Mouse (Mus musculus): ENCODE data around the gene Tbc1d25.

Gene Tbc1d25

DNA sequence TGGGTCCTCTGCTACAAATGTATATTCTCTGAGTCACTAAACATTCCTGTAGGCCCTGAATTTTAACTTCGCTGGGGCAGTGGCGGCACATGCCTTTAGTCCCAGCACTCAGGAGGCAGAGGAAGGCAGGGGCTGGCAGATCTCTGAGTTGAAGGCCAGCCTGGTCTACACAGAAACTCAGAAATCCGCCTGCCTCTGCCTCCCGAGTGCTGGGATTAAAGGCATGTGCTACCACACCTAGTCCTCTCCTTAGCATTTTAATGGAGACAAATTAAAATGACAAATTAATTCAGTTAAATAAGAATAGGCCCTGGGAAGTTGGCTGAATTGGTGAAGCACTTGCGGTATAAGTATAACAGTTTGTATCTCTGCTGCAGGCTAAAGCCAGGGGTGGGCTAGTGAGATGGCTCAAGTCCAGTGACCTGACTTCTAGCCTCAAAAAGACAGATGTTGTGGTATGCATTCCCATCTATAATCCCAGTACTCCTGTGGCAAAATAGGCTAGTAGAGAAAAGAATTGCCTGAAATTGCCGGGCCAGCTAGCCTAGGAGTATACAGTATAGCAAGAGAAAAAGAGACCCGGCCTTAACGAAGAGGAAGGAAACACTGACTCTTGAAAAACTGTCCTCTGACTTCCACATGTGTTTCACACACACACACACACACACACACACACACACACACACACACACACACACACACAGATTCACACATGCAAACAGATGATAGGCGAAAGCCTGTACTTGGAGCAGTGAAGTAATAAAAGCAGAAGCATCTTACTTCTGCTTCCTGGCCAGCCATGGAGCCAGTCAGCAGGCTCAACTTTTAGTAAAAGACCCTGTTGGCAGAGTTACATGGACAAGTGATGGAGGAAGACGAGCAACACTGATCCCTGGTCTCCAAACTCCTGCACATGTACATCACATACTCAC, 8.0 kb downstream of the Tbc1d25 start:
- H3K4me3 ChIP-seq (replicated peaks; ENCODE audit: low read length): no peak overlapping the region
- TF ChIP-seq NANOG (IDR thresholded peaks at IDR 0.05; ENCODE audit: borderline replicate concordance, low read length): 0 out of 2 replicates have a peak, but pooled peaks have one; percentile 31
- 0 out of 2 replicates have a peak, but pooled peaks have one; percentile 22 for TF ChIP-seq POU5F1 (IDR thresholded peaks at IDR 0.05; ENCODE audit: borderline replicate concordance, low read length)
- TF ChIP-seq CTCF (conservative IDR thresholded peaks at IDR 0.05; ENCODE audit: low read length): no peak
- peaks cover 61% of the 10 kb centered on the region for H3K36me3 ChIP-seq (ENCODE audit: insufficient read depth, low read length)
- H3K27me3 ChIP-seq (ENCODE audit: insufficient read depth, low read length): no peaks in the 10 kb centered on the region
- H3K4me1 ChIP-seq (replicated peaks; ENCODE audit: low read depth, low read length): peaks cover 57% of the 10 kb centered on the region
- no peaks in the 10 kb centered on the region for H3K9me3 ChIP-seq (ENCODE audit: low read length)

DNA sequence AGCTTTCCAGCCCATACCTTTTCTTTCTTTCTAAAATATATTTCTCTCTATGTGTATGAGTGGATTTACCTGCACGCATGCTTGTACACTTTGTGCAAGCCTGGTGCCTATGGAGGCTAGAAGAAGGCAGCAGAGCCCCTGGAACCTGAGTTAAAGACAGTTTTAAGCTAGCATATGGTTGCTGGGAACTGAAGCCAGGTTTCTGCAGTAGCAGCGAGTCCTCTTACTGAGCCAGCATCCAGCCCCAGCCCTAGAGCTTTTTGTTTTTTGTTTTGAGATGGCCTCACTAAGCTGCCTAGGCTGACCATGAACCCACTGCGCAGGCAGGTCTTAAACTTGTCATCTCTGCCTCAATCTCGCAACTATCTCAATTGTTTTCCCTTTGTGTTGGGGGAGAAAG, 11.5 kb downstream of the Tbc1d25 start:
- Histone ChIP-seq H3K27me3 (ENCODE audit: insufficient read depth, low read length) (no peaks in the 10 kb centered on the region), H3K9me3 (ENCODE audit: low read length) (no peaks in the 10 kb centered on the region), H3K4me1 (replicated peaks; ENCODE audit: low read depth, low read length) (peaks cover 50% of the 10 kb centered on the region), H3K36me3 (ENCODE audit: insufficient read depth, low read length) (peaks cover 44% of the 10 kb centered on the region), H3K4me3 (replicated peaks; ENCODE audit: low read length) (no peak overlapping the region)
- TF ChIP-seq POU5F1 (IDR thresholded peaks at IDR 0.05; ENCODE audit: borderline replicate concordance, low read length) (no peak), NANOG (IDR thresholded peaks at IDR 0.05; ENCODE audit: borderline replicate concordance, low read length) (no peak), CTCF (conservative IDR thresholded peaks at IDR 0.05; ENCODE audit: low read length) (no peak)

DNA sequence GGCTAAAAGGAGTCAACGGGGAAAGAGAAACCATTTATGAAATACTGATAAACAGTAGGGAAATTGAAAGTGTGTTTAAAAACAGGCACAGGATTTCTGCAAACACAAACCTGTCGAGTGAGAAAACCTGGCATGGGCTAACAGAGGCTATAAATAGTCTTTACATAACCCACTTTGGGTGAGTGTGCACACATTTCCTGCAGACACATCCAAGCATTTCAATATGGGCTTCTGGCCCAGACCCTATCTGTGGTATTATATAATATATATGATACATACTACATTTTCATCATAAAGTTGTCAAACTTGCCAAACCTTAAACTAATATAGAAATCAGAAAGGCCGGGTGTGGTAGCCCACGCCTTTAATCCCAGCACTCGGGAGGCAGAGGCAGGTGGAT, 12.9 kb downstream of the Tbc1d25 start:
- peaks cover 38% of the 10 kb centered on the region for H3K4me1 ChIP-seq (replicated peaks; ENCODE audit: low read depth, low read length)
- no peaks in the 10 kb centered on the region for H3K27me3 ChIP-seq (ENCODE audit: insufficient read depth, low read length)
- H3K4me3 ChIP-seq (replicated peaks; ENCODE audit: low read length): no peak overlapping the region
- TF ChIP-seq POU5F1 (IDR thresholded peaks at IDR 0.05; ENCODE audit: borderline replicate concordance, low read length) (no peak), CTCF (conservative IDR thresholded peaks at IDR 0.05; ENCODE audit: low read length) (no peak), NANOG (IDR thresholded peaks at IDR 0.05; ENCODE audit: borderline replicate concordance, low read length) (no peak)
- no peaks in the 10 kb centered on the region for H3K9me3 ChIP-seq (ENCODE audit: low read length)
- H3K36me3 ChIP-seq (ENCODE audit: insufficient read depth, low read length): peaks cover 43% of the 10 kb centered on the region

DNA sequence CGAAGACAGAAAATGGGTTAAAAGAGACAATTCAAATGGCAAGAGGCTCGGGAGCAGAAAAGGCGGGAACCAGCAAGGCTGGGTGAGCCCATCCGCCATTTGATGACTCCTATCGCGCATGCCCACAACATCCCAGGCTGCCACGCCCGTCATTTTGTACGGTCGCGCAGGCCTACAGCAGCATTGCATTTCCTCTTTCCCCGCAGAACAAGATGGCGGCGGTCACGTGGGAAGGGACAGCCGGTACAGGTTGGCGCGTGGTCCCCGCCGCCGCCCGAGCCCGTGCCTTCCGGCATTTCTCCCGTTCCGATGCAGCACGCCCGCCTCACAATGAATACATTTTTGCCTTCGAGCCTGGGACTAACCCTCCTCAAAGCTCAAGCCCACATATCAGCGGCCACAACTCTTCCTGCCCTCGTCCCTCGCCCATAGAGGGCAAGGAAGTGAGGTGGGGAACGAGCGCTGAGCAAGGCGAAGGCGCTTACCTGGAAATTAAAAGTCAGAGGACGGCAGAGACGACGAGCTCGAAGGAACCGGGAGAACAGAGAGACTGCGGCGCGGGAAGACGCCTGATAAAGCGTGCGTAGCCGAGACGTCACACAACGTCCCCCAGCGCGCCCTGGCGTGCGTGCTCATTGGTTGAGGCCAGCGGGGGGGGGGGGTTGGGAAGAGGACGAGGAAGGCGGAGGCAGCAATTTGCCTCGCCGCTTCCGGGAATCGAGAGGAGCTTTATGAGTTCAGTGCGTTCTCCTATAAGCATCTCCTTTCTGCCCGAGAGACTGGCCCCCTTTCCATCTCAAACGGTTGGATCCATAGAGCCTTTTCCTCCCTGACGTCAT, 30.6 kb downstream of the Tbc1d25 start, which contains the start of gene Rbm3:
Gene Rbm3, minus strand, starts transcription at position 728 of the 839 bp plus-strand sequence.
- Histone ChIP-seq H3K9me3 (ENCODE audit: low read length) (no peaks in the 10 kb centered on the region), H3K27me3 (ENCODE audit: insufficient read depth, low read length) (no peaks in the 10 kb centered on the region), H3K4me1 (replicated peaks; ENCODE audit: low read depth, low read length) (peaks cover 25% of the 10 kb centered on the region), H3K4me3 (replicated peaks; ENCODE audit: low read length) (peak within 1 kb of the TSS; percentile 88), H3K36me3 (ENCODE audit: insufficient read depth, low read length) (peaks cover 47% of the 10 kb centered on the region)
- no peak for TF ChIP-seq CTCF (conservative IDR thresholded peaks at IDR 0.05; ENCODE audit: low read length)
- no peak for TF ChIP-seq NANOG (IDR thresholded peaks at IDR 0.05; ENCODE audit: borderline replicate concordance, low read length)
- TF ChIP-seq POU5F1 (IDR thresholded peaks at IDR 0.05; ENCODE audit: borderline replicate concordance, low read length): no peak

DNA sequence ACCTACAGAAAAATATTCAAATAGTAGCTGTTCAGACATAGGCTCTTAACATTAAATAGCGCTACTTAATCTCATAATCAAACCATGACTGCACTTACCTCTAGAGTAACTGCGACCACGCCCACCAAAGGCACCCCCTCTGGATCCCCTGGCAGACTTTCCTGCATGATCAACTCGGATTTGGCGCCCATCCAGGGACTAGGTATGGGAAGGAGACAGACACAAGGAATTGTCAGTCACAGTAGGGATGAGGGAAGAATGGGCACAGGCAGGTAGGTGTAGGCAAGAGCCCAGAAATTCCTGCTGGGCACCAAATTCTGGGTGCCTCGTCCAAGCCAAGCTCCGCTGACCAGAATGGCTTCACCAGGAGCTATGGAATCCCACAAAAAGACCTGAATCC, 32.2 kb downstream of the Tbc1d25 start:
- peaks cover 25% of the 10 kb centered on the region for H3K4me1 ChIP-seq (replicated peaks; ENCODE audit: low read depth, low read length)
- peaks cover 57% of the 10 kb centered on the region for H3K36me3 ChIP-seq (ENCODE audit: insufficient read depth, low read length)
- H3K9me3 ChIP-seq (ENCODE audit: low read length): no peaks in the 10 kb centered on the region
- H3K27me3 ChIP-seq (ENCODE audit: insufficient read depth, low read length): no peaks in the 10 kb centered on the region
- TF ChIP-seq POU5F1 (IDR thresholded peaks at IDR 0.05; ENCODE audit: borderline replicate concordance, low read length): no peak
- no peak for TF ChIP-seq CTCF (conservative IDR thresholded peaks at IDR 0.05; ENCODE audit: low read length)
- TF ChIP-seq NANOG (IDR thresholded peaks at IDR 0.05; ENCODE audit: borderline replicate concordance, low read length): no peak
- H3K4me3 ChIP-seq (replicated peaks; ENCODE audit: low read length): peak overlapping the region; percentile 88

DNA sequence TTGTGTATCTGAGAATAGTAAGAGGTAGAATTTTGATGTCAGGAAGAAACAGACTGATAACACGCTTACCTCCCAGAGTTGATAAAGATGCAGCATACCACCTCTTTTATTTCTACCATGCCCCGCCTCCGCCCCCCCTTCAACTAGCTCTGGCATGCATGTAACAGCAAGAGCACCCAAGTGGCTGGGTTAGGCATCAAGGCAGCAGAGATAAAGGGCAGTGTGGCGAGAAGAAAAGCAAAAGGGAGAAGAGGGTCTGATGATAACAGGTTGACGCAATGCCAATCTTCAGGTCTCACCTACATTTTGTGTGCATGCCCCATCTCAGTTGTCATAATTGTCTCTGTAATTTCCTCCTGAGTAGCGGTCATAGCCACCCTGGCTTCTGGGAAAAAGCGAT, 33.0 kb downstream of the Tbc1d25 start:
- peak overlapping the region; percentile 88 for H3K4me3 ChIP-seq (replicated peaks; ENCODE audit: low read length)
- TF ChIP-seq CTCF (conservative IDR thresholded peaks at IDR 0.05; ENCODE audit: low read length) (no peak), POU5F1 (IDR thresholded peaks at IDR 0.05; ENCODE audit: borderline replicate concordance, low read length) (no peak), NANOG (IDR thresholded peaks at IDR 0.05; ENCODE audit: borderline replicate concordance, low read length) (no peak)

DNA sequence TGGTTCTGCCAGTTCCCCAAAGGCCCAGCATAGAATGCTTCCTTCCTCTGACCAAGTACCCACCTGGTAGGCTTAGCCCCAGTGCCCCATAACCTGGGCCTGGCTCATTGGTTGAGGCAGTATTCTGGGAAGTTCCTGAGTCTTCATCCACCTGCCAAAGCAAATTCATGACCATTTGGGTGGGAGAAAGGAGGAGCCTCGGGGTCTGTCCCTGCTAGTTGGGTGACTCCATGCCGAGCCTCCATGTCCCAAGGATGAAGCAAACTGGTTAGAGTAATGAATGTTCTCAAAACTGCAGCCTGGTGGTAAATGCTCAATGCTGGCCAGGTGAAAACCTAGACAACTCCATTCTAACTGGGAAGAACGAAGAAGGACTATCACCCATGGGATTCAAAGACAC, 34.9 kb downstream of the Tbc1d25 start:
- H3K27me3 ChIP-seq (ENCODE audit: insufficient read depth, low read length): no peaks in the 10 kb centered on the region

More for the DNA sequence above, 33.0 kb downstream of the Tbc1d25 start:
- no peaks in the 10 kb centered on the region for H3K27me3 ChIP-seq (ENCODE audit: insufficient read depth, low read length)
- peaks cover 65% of the 10 kb centered on the region for H3K36me3 ChIP-seq (ENCODE audit: insufficient read depth, low read length)
- no peaks in the 10 kb centered on the region for H3K9me3 ChIP-seq (ENCODE audit: low read length)
- peaks cover 25% of the 10 kb centered on the region for H3K4me1 ChIP-seq (replicated peaks; ENCODE audit: low read depth, low read length)

DNA sequence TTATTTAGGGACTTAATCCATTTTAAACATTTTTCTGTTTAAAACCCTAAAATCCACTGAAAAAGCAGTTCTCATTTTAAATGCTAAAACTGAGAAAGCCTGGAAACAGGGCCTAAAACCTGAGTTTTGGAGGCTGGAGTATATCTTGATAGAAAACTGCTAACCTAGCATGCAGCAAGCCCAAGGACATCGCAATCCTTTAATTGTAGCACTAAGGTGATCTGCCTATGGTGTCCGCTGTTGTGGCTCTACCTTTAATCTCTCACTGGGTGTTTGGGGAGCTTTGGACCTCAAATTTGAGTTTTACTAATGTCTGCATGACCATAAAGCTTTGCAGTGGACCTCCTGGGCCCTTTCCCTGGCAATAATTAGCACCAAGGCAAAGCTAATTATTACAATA, 35.5 kb downstream of the Tbc1d25 start:
- no peak for TF ChIP-seq POU5F1 (IDR thresholded peaks at IDR 0.05; ENCODE audit: borderline replicate concordance, low read length)
- TF ChIP-seq NANOG (IDR thresholded peaks at IDR 0.05; ENCODE audit: borderline replicate concordance, low read length): no peak
- no peak for TF ChIP-seq CTCF (conservative IDR thresholded peaks at IDR 0.05; ENCODE audit: low read length)
- H3K36me3 ChIP-seq (ENCODE audit: insufficient read depth, low read length): peaks cover 76% of the 10 kb centered on the region
- no peaks in the 10 kb centered on the region for H3K27me3 ChIP-seq (ENCODE audit: insufficient read depth, low read length)
- H3K4me1 ChIP-seq (replicated peaks; ENCODE audit: low read depth, low read length): peaks cover 19% of the 10 kb centered on the region
- no peak overlapping the region for H3K4me3 ChIP-seq (replicated peaks; ENCODE audit: low read length)
- H3K9me3 ChIP-seq (ENCODE audit: low read length): no peaks in the 10 kb centered on the region

More for the DNA sequence above, 34.9 kb downstream of the Tbc1d25 start:
- no peak overlapping the region for H3K4me3 ChIP-seq (replicated peaks; ENCODE audit: low read length)
- peaks cover 20% of the 10 kb centered on the region for H3K4me1 ChIP-seq (replicated peaks; ENCODE audit: low read depth, low read length)
- no peaks in the 10 kb centered on the region for H3K9me3 ChIP-seq (ENCODE audit: low read length)
- peaks cover 76% of the 10 kb centered on the region for H3K36me3 ChIP-seq (ENCODE audit: insufficient read depth, low read length)
- TF ChIP-seq POU5F1 (IDR thresholded peaks at IDR 0.05; ENCODE audit: borderline replicate concordance, low read length): no peak
